Mouse (Mus musculus): Measurements from ENCODE around the gene Nlgn2. TPM values are rescaled to one million over a fixed set of nuclear protein-coding genes. Genes with fewer than 3 reads are reported as not detected.

Nlgn2 gene
- polyA plus RNA-seq, 1 experiment from 2014 or later: 5.2 TPM

DNA sequence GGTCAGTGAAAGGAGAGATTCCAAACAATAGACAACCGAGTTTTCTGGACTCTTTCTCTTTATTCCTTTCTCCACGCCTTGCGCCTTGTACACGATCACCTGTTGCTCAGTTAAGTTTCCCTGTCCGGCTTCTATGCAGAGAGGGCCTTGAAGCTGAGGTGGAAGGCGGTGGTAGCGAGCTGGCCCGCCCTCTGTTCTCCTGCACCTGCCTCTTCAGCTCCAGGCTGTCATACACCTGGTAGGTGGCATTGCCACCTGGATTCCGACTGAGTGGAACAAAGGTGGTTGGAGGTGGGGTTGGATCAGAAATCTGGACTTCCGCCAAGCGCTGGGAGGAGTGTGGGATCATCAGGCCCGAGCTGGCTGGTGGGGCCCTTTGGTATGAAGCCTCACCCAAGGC is 21.1 kb downstream of the Nlgn2 start:
- H3K27ac ChIP-seq: no peak overlapping the region
- H3K36me3 ChIP-seq: no peaks in the 10 kb centered on the region
- H3K9ac ChIP-seq: no peak overlapping the region
- ATAC-seq: peak; percentile 43
- no peak overlapping the region for H3K4me3 ChIP-seq (replicated peaks)
- H3K4me2 ChIP-seq (replicated peaks): no peak overlapping the region
- no peaks in the 10 kb centered on the region for H3K9me3 ChIP-seq
- no peaks in the 10 kb centered on the region for H3K27me3 ChIP-seq (replicated peaks)
- H3K4me1 ChIP-seq (replicated peaks): no peaks in the 10 kb centered on the region
- 78% methylated on average over 12 of the region's 12 CpGs for WGBS

DNA sequence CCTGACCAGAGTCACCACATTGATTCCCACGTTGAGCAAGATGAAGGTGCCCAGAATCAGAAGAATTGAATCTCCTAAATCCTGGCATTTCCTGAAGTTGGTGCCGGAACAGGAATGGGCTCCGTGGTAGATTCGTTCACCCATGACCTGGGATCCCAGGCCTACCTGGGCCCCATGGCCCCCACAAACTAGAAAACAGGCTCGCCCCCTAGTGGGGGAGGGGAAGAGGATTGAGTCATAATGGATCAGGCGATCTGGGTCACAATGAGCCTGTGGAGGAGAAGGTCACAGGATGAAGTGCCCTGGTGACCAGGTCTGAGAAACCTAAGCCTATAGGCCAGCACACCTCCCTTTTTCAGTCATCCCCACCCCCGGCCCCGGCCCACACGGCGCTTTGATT is 22.4 kb downstream of the Nlgn2 start, which contains the start of gene Gm39566:
Gene Gm39566 (minus strand): TSS at position 144 of the 400 bp plus-strand sequence.
- Histone ChIP-seq H3K27ac (no peak within 1 kb of the TSS), H3K4me3 (replicated peaks) (no peak within 1 kb of the TSS), H3K9ac (no peak within 1 kb of the TSS), H3K9me3 (no peaks in the 10 kb centered on the region), H3K4me2 (replicated peaks) (no peak within 1 kb of the TSS), H3K36me3 (no peaks in the 10 kb centered on the region), H3K4me1 (replicated peaks) (no peaks in the 10 kb centered on the region), H3K27me3 (replicated peaks) (no peaks in the 10 kb centered on the region)
- no peak for ATAC-seq
- 66% methylated on average over 10 of the region's 10 CpGs for WGBS

DNA sequence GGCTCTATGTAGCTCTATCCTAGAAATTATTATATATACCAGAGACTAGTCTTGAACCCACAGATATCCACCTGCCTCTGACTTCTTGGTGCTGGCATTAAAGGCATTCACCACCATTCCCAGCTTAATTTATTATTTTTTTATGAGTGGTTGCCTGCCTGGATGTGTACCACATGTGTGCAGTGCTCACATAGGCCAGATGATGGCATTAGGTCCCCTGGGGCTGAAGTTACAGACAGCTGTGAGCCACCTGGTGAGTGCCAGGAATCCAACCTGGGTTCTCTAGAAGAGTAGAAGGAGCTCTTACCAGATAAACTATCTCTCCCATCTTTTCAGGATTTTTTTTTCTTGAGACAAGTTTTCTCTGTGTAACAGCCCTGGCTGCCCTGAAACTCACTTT is 27.3 kb downstream of the Nlgn2 start:
- Histone ChIP-seq H3K9me3 (no peaks in the 10 kb centered on the region), H3K36me3 (no peaks in the 10 kb centered on the region), H3K4me3 (replicated peaks) (no peak overlapping the region), H3K27me3 (replicated peaks) (no peaks in the 10 kb centered on the region; the same call in 1 of the 2 replicates), H3K9ac (no peak overlapping the region), H3K4me1 (replicated peaks) (no peaks in the 10 kb centered on the region), H3K27ac (no peak overlapping the region), H3K4me2 (replicated peaks) (no peak overlapping the region)
- ATAC-seq: no peak

DNA sequence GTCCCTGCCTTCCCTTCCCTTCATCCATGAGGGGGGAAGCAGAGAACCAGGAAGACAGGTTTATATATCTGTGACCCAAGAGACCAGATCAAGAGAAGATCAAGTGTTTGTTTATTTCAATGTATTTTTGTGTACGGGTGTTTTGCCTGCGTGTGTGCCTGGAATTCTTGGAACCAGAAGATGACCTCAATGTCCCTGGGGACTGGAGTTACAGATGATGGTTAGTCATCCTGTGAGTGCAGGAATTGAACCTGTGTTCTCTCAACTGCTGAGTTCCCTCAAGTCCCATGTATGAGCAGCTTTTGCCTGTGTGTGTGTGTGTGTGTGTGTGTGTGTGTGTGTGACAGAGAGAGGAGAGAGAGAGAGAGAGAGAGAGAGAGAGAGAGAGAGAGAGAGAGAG is 29.9 kb downstream of the Nlgn2 start:
- Histone ChIP-seq H3K27ac (no peak overlapping the region), H3K36me3 (no peaks in the 10 kb centered on the region), H3K9ac (no peak overlapping the region), H3K4me3 (replicated peaks) (no peak overlapping the region), H3K9me3 (no peaks in the 10 kb centered on the region), H3K4me1 (replicated peaks) (peaks cover 24% of the 10 kb centered on the region), H3K27me3 (replicated peaks) (peaks cover 7% of the 10 kb centered on the region; the same call in 1 of the 2 replicates), H3K4me2 (replicated peaks) (no peak overlapping the region)
- WGBS: 61% methylated on average over 2 of the region's 2 CpGs
- ATAC-seq: no peak

DNA sequence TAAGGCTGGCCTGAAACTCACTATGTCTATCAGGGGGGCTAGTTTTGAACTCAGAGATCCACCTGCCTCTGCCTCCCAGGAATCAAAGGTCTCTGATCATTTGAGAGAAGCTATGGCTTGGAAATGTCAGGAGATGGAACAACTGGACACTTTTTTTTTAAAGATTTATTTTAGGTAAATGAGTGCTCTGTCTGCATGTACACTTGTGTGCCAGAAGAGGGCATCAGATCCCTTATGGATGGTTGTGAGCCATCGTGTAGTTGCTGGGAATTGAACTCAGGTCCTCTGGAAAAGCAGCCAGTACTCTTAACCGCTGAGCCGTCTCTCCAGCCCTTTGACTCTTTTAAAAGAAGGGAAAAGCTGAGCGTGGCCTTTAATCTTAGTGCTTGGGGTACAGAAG is 31.2 kb downstream of the Nlgn2 start:
- H3K4me1 ChIP-seq (replicated peaks): peaks cover 36% of the 10 kb centered on the region
- H3K27ac ChIP-seq: no peak overlapping the region
- no peaks in the 10 kb centered on the region for H3K36me3 ChIP-seq
- no peak overlapping the region for H3K4me2 ChIP-seq (replicated peaks)
- 79% methylated on average over 4 of the region's 4 CpGs for WGBS
- peaks cover 7% of the 10 kb centered on the region; the same call in 1 of the 2 replicates for H3K27me3 ChIP-seq (replicated peaks)
- H3K9me3 ChIP-seq: no peaks in the 10 kb centered on the region
- no peak overlapping the region for H3K9ac ChIP-seq
- ATAC-seq: no peak
- H3K4me3 ChIP-seq (replicated peaks): no peak overlapping the region

DNA sequence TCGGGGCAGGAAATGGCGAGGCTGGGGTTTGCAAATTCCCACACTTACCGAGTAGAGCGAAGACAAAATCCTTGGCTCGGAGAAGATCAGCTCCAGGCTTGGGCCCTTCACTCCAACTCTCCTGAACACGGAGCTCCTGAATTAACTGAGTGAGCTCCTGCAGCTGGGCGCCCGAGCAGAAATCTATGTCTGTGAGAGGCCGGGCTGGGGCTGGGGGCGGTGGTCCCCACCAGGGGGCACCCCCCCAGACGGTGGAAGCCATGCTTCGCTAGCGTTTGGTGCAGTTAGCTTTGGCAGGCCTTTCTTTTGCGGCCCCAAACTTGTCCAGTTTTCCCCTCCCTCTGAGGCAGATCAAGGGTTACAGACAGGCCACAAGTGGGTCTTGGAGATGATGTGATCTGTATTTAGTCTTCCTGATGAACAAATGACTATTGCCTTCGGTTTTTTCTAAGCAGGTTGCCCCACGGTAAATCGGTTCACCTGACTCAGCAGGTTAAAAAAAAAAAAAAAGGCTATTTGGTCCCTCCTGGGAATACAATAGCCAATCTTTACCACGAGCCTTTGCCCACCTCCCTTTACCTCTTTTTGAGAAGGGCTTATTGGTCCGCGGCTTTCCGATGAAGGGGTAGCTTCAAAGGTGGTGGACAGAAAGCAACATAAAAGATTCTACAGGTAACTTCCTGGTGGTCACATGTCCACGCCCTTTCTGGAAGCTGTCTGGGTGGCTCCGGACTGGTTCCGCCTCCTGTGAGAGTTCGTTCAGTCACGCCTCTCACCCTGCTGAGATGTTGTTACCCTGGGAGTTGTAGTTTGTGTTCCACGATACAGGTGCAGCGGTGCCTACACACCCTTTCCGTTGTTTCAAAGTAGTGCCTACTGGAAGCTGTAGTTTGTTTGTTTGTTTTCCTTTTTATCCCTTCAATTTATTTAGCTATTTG is 32.3 kb downstream of the Nlgn2 start, which contains the start of gene Tmem102:
Gene Tmem102 (minus strand): TSS at position 653 of the 938 bp plus-strand sequence.
- Histone ChIP-seq H3K4me2 (replicated peaks) (peak within 1 kb of the TSS; percentile 98), H3K9me3 (no peaks in the 10 kb centered on the region), H3K9ac (peak within 1 kb of the TSS; percentile 64), H3K27ac (peak within 1 kb of the TSS; percentile 79), H3K36me3 (no peaks in the 10 kb centered on the region), H3K4me1 (replicated peaks) (peaks cover 48% of the 10 kb centered on the region), H3K27me3 (replicated peaks) (peaks cover 7% of the 10 kb centered on the region; the same call in 1 of the 2 replicates), H3K4me3 (replicated peaks) (peak within 1 kb of the TSS; percentile 51)
- peak; percentile 48 for ATAC-seq
- 9% methylated on average over 29 of the region's 29 CpGs for WGBS

DNA sequence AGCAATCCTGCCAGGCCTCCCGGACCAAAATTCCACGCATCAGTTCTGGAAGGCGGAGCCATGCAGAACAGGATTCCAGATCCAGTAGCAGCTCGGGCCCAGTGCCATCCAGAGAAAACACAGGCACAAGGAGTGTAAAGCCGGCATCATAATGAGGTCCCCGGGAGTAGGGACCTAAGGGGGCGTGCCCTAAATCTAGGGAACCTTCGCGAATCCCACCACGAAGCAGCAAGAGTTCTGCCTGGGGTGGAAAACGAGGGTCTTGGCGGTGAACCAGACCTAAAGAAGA is 33.0 kb downstream of the Nlgn2 start:
- Histone ChIP-seq H3K9ac (peak overlapping the region; percentile 64), H3K9me3 (no peaks in the 10 kb centered on the region), H3K36me3 (no peaks in the 10 kb centered on the region), H3K4me2 (replicated peaks) (peak overlapping the region; percentile 98), H3K4me3 (replicated peaks) (peak overlapping the region; percentile 51), H3K4me1 (replicated peaks) (peaks cover 51% of the 10 kb centered on the region), H3K27ac (peak overlapping the region; percentile 79), H3K27me3 (replicated peaks) (peaks cover 7% of the 10 kb centered on the region; the same call in 1 of the 2 replicates)
- WGBS: 11% methylated on average over 12 of the region's 12 CpGs
- ATAC-seq: no peak

DNA sequence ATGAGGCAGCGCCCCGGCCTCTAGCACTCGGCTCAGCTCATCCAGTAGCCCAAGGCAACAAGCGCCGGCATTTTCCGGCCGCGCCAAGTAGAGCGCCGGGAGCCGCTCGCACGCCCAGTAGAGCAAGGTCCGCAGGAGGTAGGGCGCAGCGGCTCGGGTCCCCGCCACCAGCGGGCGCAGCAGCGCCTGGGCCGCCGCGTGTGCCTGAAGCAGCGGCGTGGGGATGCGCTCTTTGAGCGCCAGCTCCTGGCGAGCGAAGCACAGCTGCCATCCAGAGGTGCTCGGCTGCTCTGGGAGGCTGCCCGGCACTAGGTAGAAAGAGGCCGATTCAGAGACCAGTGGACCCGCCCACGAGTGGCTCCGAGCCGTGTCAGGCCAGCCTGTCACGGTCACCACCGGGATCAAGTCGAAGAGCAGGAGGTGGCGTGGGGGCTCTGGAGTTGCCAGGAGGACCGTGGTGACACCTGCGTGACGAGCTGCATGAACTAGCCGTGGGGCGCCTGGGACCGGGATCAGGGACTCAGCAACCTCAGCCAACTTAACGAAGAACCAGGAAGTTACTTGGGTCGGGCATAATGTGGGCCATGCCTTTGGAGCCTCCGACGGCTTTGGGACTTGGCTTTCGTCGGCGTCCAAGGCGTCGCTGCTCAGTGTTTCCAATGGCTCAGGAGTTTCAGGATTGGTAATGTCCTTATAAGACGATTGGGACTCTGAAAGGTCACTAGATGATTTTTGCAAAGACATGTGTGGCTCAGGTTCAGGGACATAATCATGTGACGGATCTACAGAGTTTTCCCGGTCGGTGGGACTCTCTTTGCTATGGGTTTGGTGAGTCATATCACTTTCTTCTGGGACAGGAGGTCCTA is 33.6 kb downstream of the Nlgn2 start:
- Histone ChIP-seq H3K27ac (peak overlapping the region; percentile 79), H3K4me3 (replicated peaks) (peak overlapping the region; percentile 51), H3K27me3 (replicated peaks) (peaks cover 7% of the 10 kb centered on the region; the same call in 1 of the 2 replicates), H3K4me2 (replicated peaks) (peak overlapping the region; percentile 98), H3K9me3 (no peaks in the 10 kb centered on the region), H3K36me3 (no peaks in the 10 kb centered on the region), H3K9ac (peak overlapping the region; percentile 64), H3K4me1 (replicated peaks) (peaks cover 57% of the 10 kb centered on the region)
- peak; percentile 79 for ATAC-seq
- WGBS: 2% methylated on average over 60 of the region's 60 CpGs

DNA sequence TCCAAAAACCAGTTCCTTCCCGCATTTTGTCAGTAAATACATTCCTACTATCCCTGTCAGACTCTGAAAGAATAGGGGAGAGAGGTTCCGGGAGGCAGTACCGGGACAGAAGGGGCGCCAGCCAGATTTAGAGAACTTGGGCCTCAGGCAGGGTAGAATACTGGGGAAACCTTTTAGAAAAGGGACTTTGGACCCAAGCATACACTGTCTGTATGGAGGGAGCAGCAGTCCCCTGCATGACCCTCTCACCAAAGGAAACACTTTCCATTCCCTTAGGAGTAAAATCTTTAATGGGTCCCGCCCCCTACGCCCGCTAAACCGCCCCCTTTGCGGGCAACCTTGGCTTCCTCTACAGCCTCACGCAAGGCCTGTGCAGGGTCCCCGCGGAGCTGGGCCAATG is 34.3 kb downstream of the Nlgn2 start:
- Histone ChIP-seq H3K27me3 (replicated peaks) (peaks cover 7% of the 10 kb centered on the region; the same call in 1 of the 2 replicates), H3K27ac (peak overlapping the region; percentile 79), H3K4me1 (replicated peaks) (peaks cover 58% of the 10 kb centered on the region), H3K4me2 (replicated peaks) (peak overlapping the region; percentile 98), H3K9me3 (no peaks in the 10 kb centered on the region), H3K36me3 (no peaks in the 10 kb centered on the region), H3K4me3 (replicated peaks) (peak overlapping the region; percentile 51), H3K9ac (peak overlapping the region; percentile 64)
- WGBS: 6% methylated on average over 12 of the region's 12 CpGs
- peak; percentile 54 for ATAC-seq

DNA sequence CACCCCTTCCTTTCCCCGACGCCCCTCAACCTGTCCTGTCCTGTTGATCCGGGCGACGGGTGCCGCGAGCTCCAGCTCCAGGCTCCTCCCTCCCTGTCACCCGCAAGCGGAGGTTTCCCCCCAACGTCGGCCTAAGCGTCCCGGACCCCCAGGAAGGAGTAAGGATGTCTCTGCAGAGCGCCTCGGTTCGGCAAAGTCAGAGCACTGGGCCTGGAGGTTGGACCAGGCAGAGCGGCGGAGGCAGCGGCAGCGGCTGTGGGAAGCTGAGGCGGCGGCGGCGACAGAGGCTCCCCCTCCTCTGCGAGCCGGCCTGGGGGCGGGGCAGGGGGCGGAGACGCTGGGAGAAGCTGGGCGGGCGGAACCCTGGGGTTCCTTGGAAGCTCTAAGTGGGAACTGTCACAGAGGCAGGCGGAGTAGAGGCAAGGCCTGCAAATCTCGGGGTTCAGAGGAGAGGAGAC is 34.9 kb downstream of the Nlgn2 start:
- Histone ChIP-seq H3K9me3 (no peaks in the 10 kb centered on the region), H3K4me1 (replicated peaks) (peaks cover 58% of the 10 kb centered on the region), H3K36me3 (no peaks in the 10 kb centered on the region), H3K4me2 (replicated peaks) (peak overlapping the region; percentile 98), H3K9ac (peak overlapping the region; percentile 64), H3K27ac (peak overlapping the region; percentile 79), H3K27me3 (replicated peaks) (peaks cover 7% of the 10 kb centered on the region; the same call in 1 of the 2 replicates), H3K4me3 (replicated peaks) (peak overlapping the region; percentile 51)
- ATAC-seq: peak; percentile 57
- under 1% methylated on average over 33 of the region's 33 CpGs for WGBS

DNA sequence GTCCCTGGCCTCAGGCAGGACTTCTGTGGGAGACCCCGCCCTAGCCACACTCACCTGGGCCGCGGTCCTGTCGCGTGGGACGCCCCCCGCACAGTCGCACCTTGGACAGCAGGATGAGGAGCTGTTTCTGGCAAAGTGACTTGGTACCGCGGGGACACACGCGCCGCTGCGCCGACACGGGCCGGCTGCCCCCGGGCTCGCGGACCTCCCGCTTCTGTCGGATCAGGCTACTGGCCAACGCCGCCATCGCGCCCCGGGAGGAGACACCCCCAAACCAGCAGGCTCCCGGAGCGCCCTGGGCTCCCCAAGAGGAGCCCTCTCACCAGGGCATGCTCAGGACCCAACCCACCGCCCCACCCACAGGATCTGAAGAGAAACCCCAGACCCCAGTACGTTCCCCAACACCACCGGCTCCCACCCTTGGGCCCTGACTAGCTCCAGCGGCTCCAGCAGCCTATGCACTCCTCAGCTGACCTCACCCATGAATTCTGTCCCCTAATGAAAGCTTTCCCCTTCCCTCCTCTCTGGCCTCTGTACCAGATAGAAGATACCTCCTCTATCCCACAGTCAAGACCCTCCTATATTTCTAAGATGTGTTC is 36.1 kb downstream of the Nlgn2 start, which contains the start of gene Fgf11:
Gene Fgf11 (minus strand): TSS at position 479 of the 599 bp plus-strand sequence.
- Histone ChIP-seq H3K4me3 (replicated peaks) (peak within 1 kb of the TSS; percentile 51), H3K36me3 (no peaks in the 10 kb centered on the region), H3K27me3 (replicated peaks) (peaks cover 7% of the 10 kb centered on the region; the same call in 1 of the 2 replicates), H3K4me1 (replicated peaks) (peaks cover 58% of the 10 kb centered on the region), H3K9ac (peak within 1 kb of the TSS; percentile 64), H3K27ac (peak within 1 kb of the TSS; percentile 64), H3K9me3 (no peaks in the 10 kb centered on the region), H3K4me2 (replicated peaks) (peak within 1 kb of the TSS; percentile 98)
- under 1% methylated on average over 33 of the region's 33 CpGs for WGBS
- no peak for ATAC-seq

Data from intestine, embryonic 15.5 days (tissue).